In genomic region chr17:29340406-29341261, GRCm38 (mm10) we compare ENCODE assay signal across 10 mouse cellular contexts. TPM values are rescaled to one million over a fixed set of nuclear protein-coding genes. Genes with fewer than 3 reads are reported as not detected.
DNase-seq lines count a peak whose midpoint lies in the region; ATAC-seq and TF ChIP-seq lines count a peak whose summit lies in the region.
"Had no signal": no experiment of that assay in that cellular context is flagged by ENCODE, and none has a peak within 500 bp of the region (broad histone marks: within the 10 kb centered on the region; RNA-seq: fewer than 3 reads in every experiment).

No protein-coding gene starts in this region.

- no peak overlapping the region for H3K4me3 ChIP-seq in thymus, adult 2 months (ENCODE audit: control insufficient read depth, insufficient read depth, low read length)
- H3K4me3 ChIP-seq in hindbrain, postnatal 0 days (ENCODE audit: low read length) = no peak overlapping the region
- no peak overlapping the region for H3K4me3 ChIP-seq in stomach, embryonic 15.5 days (replicated peaks)
- H3K4me3 ChIP-seq: neural tube, embryonic 13.5 days had no signal

- DNase-seq in gastrocnemius, adult 18-20 months (ENCODE audit: low spot score) = peak; percentile 55
- DNase-seq in gastrocnemius, postnatal 4 days (ENCODE audit: low spot score in 2 of 2) = no peak
- DNase-seq in thymus, adult 2 months = no peak
- no peak for DNase-seq in thymus, postnatal 25 days
- DNase-seq in hindbrain, postnatal 0 days (ENCODE audit: low spot score) = no peak
- DNase-seq in layer of hippocampus, postnatal 36 days = no peak

- H3K9me3 ChIP-seq in hindbrain, postnatal 0 days (ENCODE audit: low read length) = no peaks in the 10 kb centered on the region
- H3K9me3 ChIP-seq in stomach, embryonic 15.5 days = no peaks in the 10 kb centered on the region
- H3K9me3 ChIP-seq: neural tube, embryonic 13.5 days had no signal

- no peak overlapping the region for H3K4me2 ChIP-seq in hindbrain, postnatal 0 days (ENCODE audit: low read depth, low read length)
- no peak overlapping the region for H3K4me2 ChIP-seq in stomach, embryonic 15.5 days
- H3K4me2 ChIP-seq: neural tube, embryonic 13.5 days had no signal

- no peak for TF ChIP-seq CTCF in thymus, adult 2 months (IDR thresholded peaks at IDR 0.05; ENCODE audit: borderline replicate concordance, control insufficient read depth, extremely low read depth, insufficient read depth, low read length, poor library complexity)
- TF ChIP-seq CTCF in hindbrain, postnatal 0 days (IDR thresholded peaks at IDR 0.05; ENCODE audit: low read depth) = no peak

- no peak for TF ChIP-seq POLR2A in thymus, adult 2 months (IDR thresholded peaks at IDR 0.05; ENCODE audit: control insufficient read depth, extremely low read depth, insufficient read depth, low read length, poor library complexity)

- WGBS in thymus, adult 2 months = 57% methylated on average over 18 of the region's 18 CpGs
- 77% methylated on average over 18 of the region's 18 CpGs for WGBS in hindbrain, postnatal 0 days
- WGBS in stomach, embryonic 15.5 days = 70% methylated on average over 18 of the region's 18 CpGs

- no peak for ATAC-seq in hindbrain, postnatal 0 days
- ATAC-seq in stomach, embryonic 15.5 days (ENCODE audit: insufficient read depth, low FRiP score, low read depth) = no peak
- no peak for ATAC-seq in granulocyte monocyte progenitor cell, adult 5-6 weeks (replicated peaks; ENCODE audit: poor library complexity, severe bottlenecking)

- H3K9ac ChIP-seq in hindbrain, postnatal 0 days (replicated peaks; ENCODE audit: low read length) = no peak overlapping the region; the same call in 1 of the 2 replicates
- no peak overlapping the region for H3K9ac ChIP-seq in stomach, embryonic 15.5 days

- no peaks in the 10 kb centered on the region for H3K27me3 ChIP-seq in thymus, adult 2 months (ENCODE audit: control insufficient read depth, insufficient read depth, low read length)
- H3K27me3 ChIP-seq in hindbrain, postnatal 0 days (ENCODE audit: insufficient read depth, low read length) = no peaks in the 10 kb centered on the region
- no peaks in the 10 kb centered on the region for H3K27me3 ChIP-seq in stomach, embryonic 15.5 days (replicated peaks)
- H3K27me3 ChIP-seq: CH12.LX; neural tube, embryonic 13.5 days had no signal

- peak overlapping the region; percentile 32; the same call in 1 of the 2 replicates for H3K27ac ChIP-seq in thymus, adult 2 months (ENCODE audit: control insufficient read depth, insufficient read depth, low read length)
- peak overlapping the region; percentile 85 for H3K27ac ChIP-seq in hindbrain, postnatal 0 days
- peak overlapping the region; percentile 88; the same call in 1 of the 2 replicates for H3K27ac ChIP-seq in stomach, embryonic 15.5 days

- H3K4me1 ChIP-seq in thymus, adult 2 months (replicated peaks; ENCODE audit: control insufficient read depth, insufficient read depth, low read length) = peaks cover 59% of the 10 kb centered on the region
- H3K4me1 ChIP-seq in hindbrain, postnatal 0 days (ENCODE audit: insufficient read depth, low read length) = peaks cover 32% of the 10 kb centered on the region
- peaks cover 26% of the 10 kb centered on the region for H3K4me1 ChIP-seq in stomach, embryonic 15.5 days

- H3K36me3 ChIP-seq in thymus, adult 2 months (ENCODE audit: control insufficient read depth, insufficient read depth, low read length) = peaks cover 16% of the 10 kb centered on the region; the same call in 1 of the 2 replicates
- peaks cover 29% of the 10 kb centered on the region for H3K36me3 ChIP-seq in hindbrain, postnatal 0 days (ENCODE audit: insufficient read depth, low read length)
- H3K36me3 ChIP-seq in stomach, embryonic 15.5 days = peaks cover 55% of the 10 kb centered on the region

RNA-seq across cellular contexts. Expression of gene Mtch1, which starts 7.1 kb away (rescaled TPM):
- total RNA-seq in gastrocnemius, adult 18-20 months (2021) = 10 to 100 TPM; 80.1 to 88.4 TPM
- 100 to 1,000 TPM; 302 to 317 TPM for total RNA-seq in gastrocnemius, postnatal 4 days (2021)
- polyA plus RNA-seq in thymus, adult 2 months (2012; rRNA removed) = 332 and 354 TPM in 2 replicates
- 622 and 633 TPM in 2 replicates for total RNA-seq in hindbrain, postnatal 0 days (2014; rRNA removed)
- polyA plus RNA-seq in hindbrain, postnatal 0 days (2015; fragmentation: Nextera tagmentation; extraction: Ambion mirVana) = 464 and 500 TPM in 2 replicates
- polyA plus RNA-seq in stomach, embryonic 15.5 days (2015; fragmentation: Nextera tagmentation; extraction: Ambion mirVana) = 250 and 272 TPM in 2 replicates
- 125 and 132 TPM in 2 replicates for total RNA-seq in granulocyte monocyte progenitor cell, adult 5-6 weeks (2014; fragmentation: Nextera tagmentation)
- 69.5 and 74.3 TPM in 2 replicates for total RNA-seq in granulocyte monocyte progenitor cell, adult 5-6 weeks (2017)
- total RNA-seq in layer of hippocampus, postnatal 36 days (2021) = 100 to 1,000 TPM; 568 to 611 TPM

RNA-seq across cellular contexts. Expression of gene Fgd2, which starts 20.1 kb away (rescaled TPM):
- 1 to 10 TPM in 1 of 2 experiments, under 1 TPM in 1; 0.68 to 1.6 TPM for total RNA-seq in gastrocnemius, adult 18-20 months (2021)
- total RNA-seq in gastrocnemius, postnatal 4 days (2021) = 1 to 10 TPM; 4.2 to 4.5 TPM
- polyA plus RNA-seq in thymus, adult 2 months (2012; rRNA removed) = 40.0 and 56.0 TPM in 2 replicates
- 14.7 and 19.1 TPM in 2 replicates for total RNA-seq in hindbrain, postnatal 0 days (2014; rRNA removed)
- 10.3 and 10.9 TPM in 2 replicates for polyA plus RNA-seq in hindbrain, postnatal 0 days (2015; fragmentation: Nextera tagmentation; extraction: Ambion mirVana)
- 11.3 and 12.5 TPM in 2 replicates for polyA plus RNA-seq in stomach, embryonic 15.5 days (2015; fragmentation: Nextera tagmentation; extraction: Ambion mirVana)
- total RNA-seq in granulocyte monocyte progenitor cell, adult 5-6 weeks (2014; fragmentation: Nextera tagmentation) = 42.8 and 70.9 TPM in 2 replicates
- 23.6 and 30.5 TPM in 2 replicates for total RNA-seq in granulocyte monocyte progenitor cell, adult 5-6 weeks (2017)
- total RNA-seq in layer of hippocampus, postnatal 36 days (2021) = 1 to 10 TPM; 4.2 to 6.9 TPM

RNA-seq across cellular contexts. Expression of gene Pi16, which starts 23.2 kb away (rescaled TPM):
- total RNA-seq in gastrocnemius, adult 18-20 months (2021) = 10 to 100 TPM; 16.2 to 23.7 TPM
- 10 to 100 TPM; 50.3 to 54.5 TPM for total RNA-seq in gastrocnemius, postnatal 4 days (2021)
- polyA plus RNA-seq in thymus, adult 2 months (2012; rRNA removed) = 22.7 and 24.5 TPM in 2 replicates
- 2.3 and 2.8 TPM in 2 replicates for total RNA-seq in hindbrain, postnatal 0 days (2014; rRNA removed)
- polyA plus RNA-seq in hindbrain, postnatal 0 days (2015; fragmentation: Nextera tagmentation; extraction: Ambion mirVana) = 1.7 and 2.3 TPM in 2 replicates
- 1.6 and 1.9 TPM in 2 replicates for polyA plus RNA-seq in stomach, embryonic 15.5 days (2015; fragmentation: Nextera tagmentation; extraction: Ambion mirVana)
- 7.0 and 15.7 TPM in 2 replicates for total RNA-seq in granulocyte monocyte progenitor cell, adult 5-6 weeks (2014; fragmentation: Nextera tagmentation)
- 9.9 and 10.8 TPM in 2 replicates for total RNA-seq in granulocyte monocyte progenitor cell, adult 5-6 weeks (2017)
- 1 to 10 TPM; 1.2 to 1.4 TPM for total RNA-seq in layer of hippocampus, postnatal 36 days (2021)

Comparison
In these comparisons a context has a peak if more than half of its experiments do, and no peak if none do; other contexts are left out.
1. H3K27ac ChIP-seq: peak in every context shown above with its lines; median percentile 88 in stomach, embryonic 15.5 days; 85 in hindbrain, postnatal 0 days; 32 in thymus, adult 2 months.